Mouse (Mus musculus) adrenal gland, adult 18-20 months (tissue): ENCODE data around the gene Twf2. TPM values are rescaled to one million over a fixed set of nuclear protein-coding genes. Genes with fewer than 3 reads are reported as not detected.

Source experiments
- DNase-seq, 2 experiments: peaks; one replicate each; pipeline ENCODE4 v3.0.0; 2021 to 2022; ENCODE audit warnings: low spot score in 2 of 2
- total RNA-seq, 2 experiments: library from RNA; stranded (reverse); gene quantifications; 1 replicate in 1 of 2; 2 replicates in 1 of 2; pipeline ENCODE4 v1.2.3; 2021

Gene Twf2
- total RNA-seq, 2 experiments from 2014 or later, result 41.1 to 78.7 TPM

DNA sequence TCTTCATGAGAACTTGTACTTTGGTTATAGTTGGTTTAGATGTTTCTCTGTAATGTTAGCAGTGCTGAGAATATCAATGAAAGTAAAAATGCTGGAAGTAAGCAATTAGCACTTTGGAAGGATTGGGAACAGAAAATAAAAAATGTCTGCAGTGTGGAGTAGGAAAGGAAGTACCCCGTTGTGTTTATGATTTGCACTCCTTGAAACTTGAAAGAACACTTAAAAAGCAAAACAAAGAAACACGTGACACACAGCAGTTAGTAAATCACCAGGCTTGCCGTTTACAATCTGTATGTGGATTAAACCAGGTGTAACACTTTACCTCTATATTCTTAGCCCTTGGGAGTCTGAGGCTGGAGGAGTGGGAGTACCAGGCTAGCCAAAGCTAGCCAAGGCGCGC is 26.1 kb upstream of the Twf2 start:
- DNase-seq, result no peak

DNA sequence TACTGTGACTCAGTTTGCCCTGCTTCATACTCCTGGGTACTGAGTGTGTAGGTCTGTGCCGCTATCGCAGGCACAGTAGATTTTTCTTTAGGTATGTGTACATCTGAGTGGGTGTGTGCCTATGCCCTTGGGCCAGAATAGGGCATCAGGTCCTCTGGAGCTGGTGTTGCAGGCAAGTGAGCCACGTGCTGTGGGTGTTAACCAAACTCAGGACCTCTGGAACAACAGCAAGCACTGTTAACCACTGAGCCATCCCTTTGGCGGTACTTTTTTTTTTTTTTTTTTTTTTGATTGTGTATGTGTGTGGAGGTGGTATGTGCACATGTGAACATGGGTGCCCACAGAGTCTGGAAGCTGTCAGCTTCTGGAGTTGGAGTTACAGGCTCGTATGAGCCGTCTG is 25.1 kb upstream of the Twf2 start:
- DNase-seq, result no peak

DNA sequence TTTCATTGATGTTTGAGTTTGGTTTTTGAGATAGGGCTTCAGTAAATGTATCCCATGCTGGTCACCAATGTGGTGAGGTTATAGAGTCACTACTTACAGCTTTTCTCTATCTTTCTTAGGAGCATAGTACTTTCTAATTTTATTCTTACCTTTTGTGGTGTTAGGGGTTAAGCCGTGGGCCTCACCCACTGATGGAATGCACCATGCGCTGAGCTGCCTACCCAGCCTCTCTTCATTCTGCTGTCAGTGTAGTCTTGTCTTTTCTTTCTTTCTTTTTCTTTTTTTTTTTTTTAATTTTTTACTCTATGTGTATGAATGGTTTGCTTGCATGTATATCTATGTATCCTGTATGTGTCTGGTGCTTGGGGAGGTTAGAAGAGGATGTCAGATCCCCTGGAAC is 23.5 kb upstream of the Twf2 start:
- DNase-seq, result no peak

DNA sequence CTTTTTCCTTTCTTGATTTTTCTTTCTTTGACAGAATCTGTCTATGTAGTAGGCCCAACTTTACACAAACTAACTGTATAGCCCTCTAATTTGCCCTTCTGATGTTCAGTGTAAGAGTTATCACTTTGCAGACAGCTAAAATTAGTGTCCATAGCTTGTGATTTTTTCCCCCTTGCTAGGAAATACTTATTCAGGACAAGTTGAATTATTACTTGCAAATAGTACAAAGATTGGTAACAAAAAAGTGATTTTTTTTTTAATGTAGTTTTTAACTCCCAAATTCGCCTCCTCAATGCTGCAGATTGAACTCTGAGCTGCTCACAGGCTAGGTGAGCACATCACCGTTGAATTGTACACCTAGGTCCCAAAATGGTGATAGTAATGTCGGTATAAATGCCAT is 22.9 kb upstream of the Twf2 start:
- DNase-seq, result no peak

DNA sequence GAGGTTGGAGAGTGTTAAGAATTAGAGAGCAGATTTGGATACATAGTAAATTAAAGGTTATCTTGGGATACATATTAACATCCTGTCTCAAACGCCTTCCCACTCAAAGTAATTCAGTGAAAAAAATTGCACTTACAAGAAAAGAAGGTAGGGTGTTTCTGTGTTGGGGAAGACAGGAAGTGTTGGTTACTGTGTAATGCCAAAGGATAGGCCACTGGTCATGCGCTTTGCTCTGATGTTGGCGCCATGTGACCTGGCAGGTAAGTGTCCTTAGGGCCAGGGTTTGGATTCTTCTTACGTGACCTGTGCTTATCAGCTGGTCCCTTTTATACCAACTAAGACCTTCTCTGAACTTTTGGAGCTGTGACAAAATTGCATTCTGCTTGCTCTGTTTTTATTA is 20.8 kb upstream of the Twf2 start:
- DNase-seq, result no peak

DNA sequence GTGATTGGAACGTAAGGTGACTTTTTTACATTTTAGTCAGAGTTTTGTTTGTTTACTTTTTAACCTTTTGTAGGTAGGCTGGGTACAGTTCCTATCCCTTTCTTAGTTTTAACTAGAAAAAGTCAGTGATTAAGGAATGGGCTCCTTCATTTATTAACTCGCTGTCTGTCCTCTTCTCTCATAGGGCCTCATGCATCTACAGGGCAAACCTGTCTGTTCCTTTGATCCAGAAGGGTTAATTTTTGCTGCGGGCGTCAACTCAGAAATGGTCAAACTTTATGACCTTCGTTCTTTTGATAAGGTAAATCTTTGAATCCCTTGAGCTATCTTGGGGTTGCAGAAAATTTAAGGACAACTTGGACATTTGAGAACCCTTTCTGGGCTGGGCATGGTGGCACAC is 18.9 kb upstream of the Twf2 start:
- DNase-seq, result no peak

DNA sequence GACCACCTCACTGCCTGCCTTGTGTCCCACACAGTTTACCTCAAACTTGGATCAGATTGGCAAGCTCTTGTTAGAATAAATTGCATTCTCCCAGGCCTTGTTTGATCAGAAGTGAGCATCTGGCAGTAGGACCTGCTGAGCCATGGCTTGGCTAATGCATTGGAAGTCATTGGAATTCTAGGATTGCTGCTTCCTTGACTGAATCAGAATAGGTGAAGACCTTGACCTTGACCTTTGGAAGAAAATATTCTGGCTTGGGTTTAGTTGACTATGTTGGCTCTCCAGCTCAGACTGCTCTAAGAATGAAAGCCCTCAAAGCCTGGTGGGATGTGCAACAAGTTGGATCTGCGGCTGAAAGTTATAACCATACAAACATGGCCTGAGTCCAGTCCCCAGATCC is 11.6 kb upstream of the Twf2 start:
- no peak for DNase-seq

DNA sequence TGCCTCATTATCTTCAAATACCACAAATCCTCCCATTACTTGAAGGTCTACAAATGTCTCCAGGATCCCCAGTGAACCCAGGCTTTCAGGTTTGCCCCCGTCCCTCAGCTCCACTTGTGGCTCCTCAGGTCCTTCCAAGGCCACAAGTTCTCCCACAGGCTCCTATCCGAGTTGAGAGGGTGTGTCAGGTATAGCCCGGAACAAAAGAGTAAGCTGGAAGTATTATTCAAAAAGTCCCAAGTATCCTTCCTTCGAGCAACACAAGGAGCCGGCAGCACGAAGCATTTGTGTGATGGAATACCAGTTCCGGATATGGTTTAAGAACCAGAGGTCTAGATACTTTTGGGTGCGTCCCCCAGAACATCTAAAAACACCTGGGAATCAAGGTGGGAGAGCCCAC is 10.9 kb upstream of the Twf2 start:
- DNase-seq, result no peak

DNA sequence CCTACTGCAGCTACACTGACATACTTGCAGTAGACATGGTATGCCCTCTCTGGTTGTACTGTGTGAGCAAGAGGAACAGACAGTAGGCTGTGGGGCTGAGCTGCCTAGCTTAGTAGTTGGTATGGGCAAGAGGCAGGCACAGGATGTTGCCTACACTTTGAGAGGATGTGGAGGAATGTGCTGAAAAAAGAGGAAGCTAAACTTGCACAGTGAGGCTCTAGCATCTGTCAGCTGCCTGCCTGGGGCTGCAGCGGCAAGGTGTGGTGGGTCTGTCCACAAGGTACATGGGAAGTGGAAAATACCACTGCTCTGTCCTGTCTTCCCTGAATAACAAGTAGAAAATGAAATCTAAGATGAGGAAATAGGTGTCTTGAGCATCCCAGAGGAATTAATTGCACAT is 9.9 kb upstream of the Twf2 start:
- no peak for DNase-seq

DNA sequence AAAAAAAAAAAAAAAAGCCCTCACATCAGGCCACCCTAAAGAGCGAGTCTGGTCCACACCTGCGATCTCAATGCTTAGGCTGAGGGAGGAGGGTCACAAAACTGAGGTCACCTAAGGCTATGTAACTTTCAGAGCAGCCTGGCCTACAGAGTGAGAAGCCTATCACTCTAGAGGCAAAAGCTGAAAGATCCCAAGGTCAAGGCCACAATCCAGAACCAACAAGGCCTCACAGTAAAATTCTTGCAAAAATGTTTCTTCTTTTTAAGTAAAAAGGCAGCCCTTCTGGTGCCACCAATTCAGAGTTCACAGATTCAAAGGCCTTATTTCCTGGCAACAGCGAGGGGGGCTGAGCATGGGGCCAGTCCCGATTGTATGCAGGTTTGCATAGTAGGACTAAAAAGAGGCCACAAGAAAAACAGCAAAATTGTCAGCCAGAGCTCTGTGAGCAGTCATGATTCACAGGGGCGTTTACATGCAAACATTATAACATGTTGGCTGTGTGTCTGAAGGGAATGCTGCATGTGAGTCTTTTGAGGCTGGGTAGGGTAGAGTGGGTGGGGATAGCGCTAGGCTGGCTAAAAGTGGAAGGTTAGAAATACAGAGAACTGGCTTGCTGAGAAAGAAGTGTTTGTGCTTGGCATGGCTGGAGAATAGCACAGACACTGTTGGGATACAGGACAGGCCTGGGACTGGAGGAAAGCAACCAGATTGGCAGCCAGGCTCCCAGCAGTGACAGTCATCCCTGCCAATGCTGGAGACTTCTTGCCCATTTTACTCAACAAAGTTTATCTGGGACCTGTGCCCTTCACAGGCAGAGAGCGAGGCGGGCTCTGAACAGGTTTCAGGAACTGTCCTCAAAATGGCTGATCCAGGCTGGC is 8.7 kb upstream of the Twf2 start:
- no peak for DNase-seq

DNA sequence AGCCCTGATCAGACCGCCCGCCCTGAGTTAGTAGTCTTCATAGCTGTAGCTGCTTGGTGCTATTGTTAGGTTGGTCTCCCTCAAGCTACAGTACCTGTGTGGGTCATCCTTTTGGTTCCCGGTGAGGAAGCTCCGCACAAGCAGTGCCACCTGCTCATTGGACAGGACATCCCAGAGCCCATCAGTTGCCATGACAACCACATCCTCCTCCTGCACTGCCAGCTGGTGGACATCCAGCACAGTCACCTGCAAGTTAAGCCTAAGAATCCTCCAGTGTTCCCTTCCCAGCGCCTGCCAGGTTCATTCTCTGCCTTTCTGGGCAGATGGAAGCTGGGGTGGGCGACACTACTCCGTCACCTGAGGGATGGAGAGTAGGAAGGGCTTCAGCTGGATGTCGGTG is 7.2 kb upstream of the Twf2 start:
- DNase-seq, result no peak

DNA sequence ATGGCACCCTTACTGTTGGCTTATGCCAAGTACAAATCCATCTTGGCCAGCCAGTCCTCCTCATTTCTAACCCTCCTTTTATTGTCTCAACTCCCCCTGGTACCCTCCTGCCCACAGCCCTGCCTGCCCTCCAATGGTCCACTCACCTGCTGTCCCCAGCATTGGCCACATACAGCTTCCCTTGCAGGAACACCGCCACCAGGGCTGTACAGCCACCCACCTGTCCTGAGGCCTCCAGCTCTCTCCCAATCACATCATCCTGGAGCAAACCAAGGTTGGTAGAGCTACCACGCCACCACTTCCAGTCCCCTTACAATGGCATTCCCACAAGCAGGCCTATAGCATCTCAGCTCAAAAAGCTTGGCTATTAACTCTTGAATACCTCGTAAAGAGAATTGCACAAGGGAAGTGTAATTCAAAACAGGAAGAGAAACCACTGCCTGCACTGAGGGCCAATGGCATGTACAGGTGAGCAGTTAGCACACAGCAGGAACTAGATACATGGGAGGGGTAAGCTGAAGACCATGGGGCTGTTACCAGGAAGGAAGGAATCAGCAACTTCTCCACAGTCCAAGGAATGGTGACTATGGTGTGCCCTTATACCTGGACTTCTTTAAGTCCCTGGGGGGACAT is 5.7 kb upstream of the Twf2 start:
- no peak for DNase-seq

DNA sequence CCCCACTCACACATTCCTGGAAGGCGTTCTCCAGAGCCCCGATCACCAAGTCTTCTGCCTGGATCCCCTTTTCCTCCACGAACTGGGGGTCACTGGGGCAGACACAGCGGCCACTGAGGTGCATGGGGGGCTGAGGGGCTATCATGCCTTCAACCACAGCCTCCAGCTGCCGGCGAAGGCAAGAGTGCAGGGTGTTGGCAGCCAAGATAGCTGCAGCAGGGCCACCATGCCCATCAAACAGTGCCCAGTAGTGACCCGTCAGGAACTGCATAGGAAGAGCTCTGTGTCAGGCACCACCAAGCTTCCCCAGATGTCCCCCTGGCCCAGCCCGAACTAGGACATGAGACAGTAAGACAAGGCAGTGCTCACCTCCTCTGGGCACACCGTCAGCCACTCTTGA is 5.2 kb upstream of the Twf2 start:
- DNase-seq, result no peak

DNA sequence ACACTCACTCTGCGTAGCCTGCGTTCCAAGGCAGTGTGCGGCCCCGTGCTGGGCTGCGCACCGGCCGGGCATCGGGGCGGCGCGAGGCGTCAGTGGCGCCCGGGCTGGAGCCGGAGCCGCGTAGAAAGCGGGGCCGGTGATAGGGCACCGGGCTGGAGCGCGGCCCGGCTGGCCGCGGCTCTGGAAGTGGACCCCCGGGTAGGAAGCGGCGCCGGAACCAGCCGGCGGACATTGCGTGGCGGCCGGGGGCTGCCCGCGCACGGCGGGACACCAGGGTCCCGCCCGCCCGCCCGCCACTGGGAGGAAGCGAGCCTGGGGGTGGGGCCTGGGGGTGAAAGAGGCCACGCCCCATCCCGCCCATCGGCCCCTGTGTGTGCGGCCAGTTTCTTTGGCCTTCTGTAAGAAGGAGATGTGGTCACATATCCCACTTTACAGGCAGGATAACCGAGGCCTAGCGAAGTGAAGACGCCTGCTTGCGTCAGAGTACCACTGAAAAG is 3.9 kb upstream of the Twf2 start:
- peak; percentile 80 to 82 for DNase-seq

DNA sequence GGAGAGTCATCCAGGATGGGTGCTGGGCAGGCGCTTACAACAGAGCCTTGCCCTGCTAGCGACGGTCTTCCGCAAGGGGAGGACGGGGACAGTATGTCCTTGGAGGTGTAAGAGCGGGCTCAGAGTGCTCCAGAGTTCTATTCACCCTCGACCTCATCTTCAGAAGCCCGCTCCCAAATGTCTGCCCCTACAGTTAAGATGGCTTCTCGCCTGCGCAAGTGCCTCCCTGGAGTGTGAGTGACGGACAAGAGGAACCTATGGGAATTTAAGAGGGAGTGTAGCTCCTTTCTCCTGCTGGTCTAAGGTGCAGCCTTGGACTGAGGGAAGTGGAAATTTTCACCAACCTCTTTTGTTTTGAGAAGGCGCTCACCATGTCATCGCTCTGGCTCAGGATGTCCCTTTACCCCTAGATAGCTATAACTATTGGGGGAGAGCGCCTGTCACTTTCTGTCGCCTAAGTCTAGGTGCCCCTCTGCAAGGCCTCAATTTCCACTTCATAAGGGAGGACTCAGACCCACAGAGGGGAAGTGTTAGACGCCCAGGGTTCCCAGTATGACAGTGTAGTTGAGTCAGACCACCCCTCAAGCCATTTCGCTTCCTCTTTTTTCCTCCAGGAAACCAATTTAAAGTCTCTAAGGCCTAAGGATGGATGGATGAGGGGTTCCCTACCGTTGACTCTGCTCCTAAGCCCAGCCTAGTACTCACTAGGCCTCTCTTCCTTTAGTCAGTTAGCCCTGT is 3.2 kb upstream of the Twf2 start, which contains the start of gene Ppm1m:
Gene Ppm1m, minus strand, starts transcription at position 212 of the 738 bp plus-strand sequence.
- DNase-seq, result no peak

DNA sequence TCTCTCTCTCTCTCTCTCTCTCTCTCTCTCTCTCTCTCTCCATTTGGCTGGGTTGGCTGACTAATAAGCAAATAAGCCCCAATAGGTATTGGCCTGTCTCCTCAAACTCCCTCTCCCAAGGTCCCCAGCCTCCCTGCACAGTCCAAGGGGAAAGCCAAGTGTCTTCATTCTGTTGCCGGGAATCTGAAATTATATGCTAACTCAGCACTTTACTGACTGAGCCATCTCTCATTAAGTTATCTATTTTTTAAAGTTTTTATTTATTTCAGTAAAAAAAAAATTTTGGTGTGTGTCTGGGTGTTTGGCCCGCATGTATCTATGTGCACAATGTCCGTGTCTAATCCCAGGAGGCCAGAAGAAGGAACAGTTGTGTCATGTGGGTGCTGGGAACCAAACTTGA is 1.0 kb upstream of the Twf2 start:
- DNase-seq, result no peak

DNA sequence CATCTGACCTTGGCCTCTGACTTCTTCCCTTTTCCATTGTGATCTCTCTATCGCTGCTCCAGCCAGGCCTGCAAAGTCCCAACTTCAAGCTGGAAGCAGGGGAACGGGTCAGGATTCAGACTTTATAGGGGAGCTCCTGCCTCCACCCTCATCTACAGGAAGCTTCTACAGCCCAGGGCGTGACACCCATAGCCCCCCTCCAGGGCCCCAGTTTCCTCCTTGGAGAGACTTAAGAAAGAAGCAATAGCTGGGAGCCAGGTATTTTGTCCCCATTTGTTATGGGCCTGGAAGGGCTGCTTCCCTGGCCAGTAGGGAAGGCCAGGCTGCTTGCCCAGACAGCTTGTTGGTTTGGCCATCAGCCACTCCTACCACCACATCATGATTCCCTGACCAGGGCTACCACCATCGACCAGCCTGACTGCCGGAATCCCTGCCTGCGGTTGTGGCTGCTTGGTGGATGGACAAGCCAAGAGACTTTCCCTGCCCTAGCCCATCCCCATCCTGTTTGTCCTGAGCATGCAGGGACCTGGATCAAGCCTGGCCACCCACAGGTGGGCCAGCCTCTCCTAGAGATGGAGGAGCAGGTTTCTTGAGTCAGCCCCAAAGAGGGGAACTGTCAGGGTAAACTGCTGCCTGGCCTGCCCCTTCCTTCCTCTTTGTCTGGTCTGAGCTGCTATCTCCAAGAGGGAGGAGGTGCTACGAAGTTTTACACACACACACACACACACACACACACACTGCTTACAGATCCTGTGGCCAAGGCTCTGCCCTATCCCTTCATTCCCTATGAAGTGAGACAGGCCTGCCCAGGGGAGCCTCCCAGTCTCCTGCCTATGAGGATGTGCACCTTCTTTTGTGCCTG is 1.3 kb downstream of the Twf2 start:
- peak in 1 of 2 experiments; percentile 37 for DNase-seq

DNA sequence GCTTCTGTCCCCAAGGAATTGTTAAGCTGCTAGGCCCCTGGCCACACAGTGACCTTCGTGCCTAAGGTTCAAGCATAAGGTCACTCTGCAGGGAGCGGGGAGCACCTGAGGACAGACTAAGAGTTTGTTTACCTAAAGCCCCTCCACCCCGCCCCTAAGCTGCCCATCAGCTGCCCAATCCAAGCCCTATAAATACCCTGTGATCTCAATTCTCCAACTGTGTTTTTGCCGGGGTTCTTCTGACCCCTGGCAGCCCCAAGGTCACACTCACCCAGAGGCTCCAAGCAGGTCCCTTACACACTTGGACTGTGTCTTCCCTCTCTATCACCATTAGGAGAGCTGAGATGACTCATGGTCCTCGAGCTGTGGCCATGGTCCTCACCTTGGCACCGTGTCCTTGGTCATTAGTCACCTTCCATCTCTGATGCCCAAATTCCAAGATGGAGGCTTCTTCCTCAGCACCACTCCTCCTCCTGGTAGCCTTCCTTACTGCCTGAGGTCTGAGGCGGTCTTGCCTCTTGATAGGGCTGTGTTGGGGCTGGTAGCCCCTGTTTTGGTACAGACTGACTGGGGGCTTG is 2.9 kb downstream of the Twf2 start:
- DNase-seq, result peak in 1 of 2 experiments; percentile 46

DNA sequence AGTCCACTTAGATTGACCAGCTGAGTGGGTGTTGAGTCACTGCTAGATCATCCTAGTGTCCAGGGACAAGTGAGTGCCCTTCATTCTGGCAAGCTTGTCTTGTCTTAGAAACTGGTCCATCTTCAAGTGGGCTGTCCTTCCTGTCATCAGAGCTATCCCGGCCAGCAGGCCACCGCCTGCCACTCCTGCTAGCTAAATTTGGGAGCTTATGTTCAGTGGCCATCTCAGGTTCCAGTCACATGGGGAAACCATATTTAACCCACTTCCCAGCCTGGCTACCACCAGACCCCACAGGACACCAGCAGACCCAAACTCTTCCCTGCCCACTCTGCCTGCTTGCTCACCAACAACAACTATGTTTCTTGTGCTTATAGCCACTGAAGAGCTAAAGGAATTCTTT is 3.6 kb downstream of the Twf2 start:
- no peak for DNase-seq

DNA sequence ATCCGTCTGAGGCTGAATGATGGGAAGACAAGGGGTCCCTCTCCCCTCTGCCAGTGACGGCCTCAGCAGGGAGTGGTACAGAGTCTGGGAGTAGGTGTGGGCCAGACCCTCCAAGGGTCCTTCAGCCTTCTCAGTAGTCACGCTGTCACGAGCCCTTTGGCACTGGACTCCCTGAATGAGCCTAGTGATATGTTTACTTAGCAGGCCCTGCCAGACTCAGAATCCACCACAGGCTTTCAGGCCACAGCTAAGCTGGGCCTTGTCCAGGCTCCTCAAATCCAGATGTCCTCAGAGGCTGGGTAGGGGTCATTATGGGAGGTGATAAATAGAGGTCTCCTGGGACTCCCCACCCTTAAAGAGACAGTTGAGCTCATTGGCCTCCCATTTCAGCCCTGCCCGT is 5.3 kb downstream of the Twf2 start:
- DNase-seq, result no peak

DNA sequence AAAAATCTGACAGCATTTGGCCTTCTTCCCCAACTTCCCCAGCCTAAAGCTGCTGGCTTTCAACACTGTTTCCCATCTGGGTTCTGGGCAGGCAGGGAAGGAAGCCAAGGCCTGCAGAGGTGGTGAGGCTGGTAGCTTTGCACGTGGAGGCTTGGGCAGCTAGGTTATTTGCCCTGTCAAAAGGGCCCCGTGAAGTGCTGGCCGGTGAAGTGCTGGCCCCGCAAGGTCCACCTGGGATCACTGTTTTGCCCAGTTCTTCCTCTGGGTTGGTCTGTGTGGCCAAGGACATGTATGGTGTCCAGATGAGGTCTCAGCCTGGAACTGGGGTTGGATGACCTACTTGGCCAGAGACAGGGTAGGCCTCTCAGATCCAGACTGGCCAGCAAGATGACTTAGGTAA is 7.0 kb downstream of the Twf2 start:
- DNase-seq, result no peak
